Mouse (Mus musculus) CH12.LX (cell line): ENCODE measurements around the gene Gzmb. TPM values are rescaled to one million over a fixed set of nuclear protein-coding genes. Genes with fewer than 3 reads are reported as not detected.

Source experiments
- DNase-seq: peaks from one replicate; pipeline ENCODE4 v3.0.0-alpha.2; 2013; ENCODE audit errors: extremely low read depth
- H3K27ac ChIP-seq: 2 replicates; pipeline ENCODE4 v1.5.1; 2012; ENCODE audit warnings: low read depth, mild to moderate bottlenecking, control low read depth, moderate library complexity; ENCODE audit not compliant: insufficient read depth
- H3K27me3 ChIP-seq: replicated peaks from 2 replicates; pipeline ENCODE3; 2012; ENCODE audit warnings: inconsistent platforms
- H3K36me3 ChIP-seq, 2 experiments: replicated peaks in 1 of 2; 2 replicates each; pipeline versions ENCODE3 to v1.6.1; 2012; ENCODE audit warnings: inconsistent platforms in 1 of 2, low read length in 1 of 2, mild to moderate bottlenecking in 1 of 2, mixed read lengths in 1 of 2, moderate library complexity in 1 of 2; ENCODE audit not compliant: control insufficient read depth in 1 of 2, insufficient read depth in 1 of 2
- H3K4me1 ChIP-seq, 2 experiments: 2 replicates each; pipeline ENCODE4 v1.6.1; 2012; ENCODE audit warnings: inconsistent platforms in 1 of 2, moderate library complexity in 1 of 2; ENCODE audit not compliant: insufficient read depth in 2 of 2, control insufficient read depth in 1 of 2
- H3K4me2 ChIP-seq: 2 replicates; pipeline ENCODE4 v1.6.1; 2012; ENCODE audit warnings: low read depth, mild to moderate bottlenecking, control low read depth; ENCODE audit not compliant: poor library complexity, insufficient read depth, severe bottlenecking
- H3K4me3 ChIP-seq, 3 experiments: fragments of 150-350 bp in 1 of 3; sonication (generic) in 1 of 3; replicated peaks in 1 of 3; 2 replicates each; pipeline versions ENCODE3 to v1.5.1; 2011 to 2012; ENCODE audit warnings: low read depth in 2 of 3, low read length in 2 of 3, mild to moderate bottlenecking in 2 of 3, moderate library complexity in 2 of 3, control low read depth in 1 of 3, improper control_type of control experiment in 1 of 3, inconsistent platforms in 1 of 3, mixed read lengths in 1 of 3; ENCODE audit not compliant: poor library complexity in 1 of 3
- H3K79me2 ChIP-seq: replicated peaks from 2 replicates; pipeline ENCODE4 v1.6.1; 2012; ENCODE audit warnings: mild to moderate bottlenecking, moderate library complexity; ENCODE audit not compliant: control insufficient read depth, poor library complexity, insufficient read depth, severe bottlenecking; ENCODE audit errors: extremely low read depth
- H3K9ac ChIP-seq: 2 replicates; pipeline ENCODE4 v1.6.1; 2012; ENCODE audit warnings: low read depth, mild to moderate bottlenecking, control low read depth, moderate library complexity; ENCODE audit not compliant: insufficient read depth
- H3K9me3 ChIP-seq: replicated peaks from 2 replicates; pipeline ENCODE3; 2012; ENCODE audit warnings: low read length, inconsistent platforms, mixed read lengths
- CTCF ChIP-seq, 2 experiments: IDR thresholded peaks in 1 of 2; conservative IDR thresholded peaks in 1 of 2; 2 replicates each; pipeline ENCODE4 v1.5.1; 2011 to 2012; ENCODE audit warnings: low read depth in 2 of 2, low read length in 2 of 2, improper control_type of control experiment in 1 of 2, inconsistent platforms in 1 of 2, mild to moderate bottlenecking in 1 of 2, moderate library complexity in 1 of 2
- HCFC1 ChIP-seq: IDR thresholded peaks from 2 replicates; pipeline ENCODE4 v1.6.1; 2012; ENCODE audit warnings: low read depth, mild to moderate bottlenecking, inconsistent platforms, low read length, improper control_type of control experiment
- JUND ChIP-seq: conservative IDR thresholded peaks from 2 replicates; pipeline ENCODE4 v1.6.1; 2011; ENCODE audit warnings: low read depth, low read length, improper control_type of control experiment
- MAZ ChIP-seq: IDR thresholded peaks from 2 replicates; pipeline ENCODE4 v1.6.1; 2012; ENCODE audit warnings: low read depth, mild to moderate bottlenecking, inconsistent platforms, low read length, improper control_type of control experiment, moderate library complexity
- MXI1 ChIP-seq: IDR thresholded peaks from 2 replicates; pipeline ENCODE4 v1.6.1; 2011; ENCODE audit warnings: mild to moderate bottlenecking, low read depth, low read length, improper control_type of control experiment
- MYC ChIP-seq: IDR thresholded peaks from 2 replicates; pipeline ENCODE4 v1.6.1; 2011; ENCODE audit warnings: low read depth, mild to moderate bottlenecking, improper control_type of control experiment, low read length
- NELFE ChIP-seq: IDR thresholded peaks from 2 replicates; pipeline ENCODE4 v1.6.1; 2011; ENCODE audit warnings: low read depth, low read length, improper control_type of control experiment
- NRF1 ChIP-seq: IDR thresholded peaks from 2 replicates; pipeline ENCODE4 v1.6.1; 2014; ENCODE audit warnings: low read depth, mild to moderate bottlenecking, inconsistent platforms, low read length, improper control_type of control experiment, moderate library complexity
- POLR2A ChIP-seq: IDR thresholded peaks from 2 replicates; pipeline ENCODE4 v1.6.1; 2011; ENCODE audit warnings: low read depth, mild to moderate bottlenecking, improper control_type of control experiment, low read length
- RAD21 ChIP-seq: IDR thresholded peaks from 2 replicates; pipeline ENCODE4 v1.6.1; 2011; ENCODE audit warnings: low read depth, mild to moderate bottlenecking, low read length, improper control_type of control experiment, moderate library complexity
- RCOR1 ChIP-seq: conservative IDR thresholded peaks from 2 replicates; pipeline ENCODE4 v1.6.1; 2012; ENCODE audit warnings: low read depth, mild to moderate bottlenecking, inconsistent platforms, low read length, improper control_type of control experiment
- SMC3 ChIP-seq: IDR thresholded peaks from 2 replicates; pipeline ENCODE4 v1.6.1; 2011; ENCODE audit warnings: low read depth, low read length, improper control_type of control experiment
- TCF12 ChIP-seq: IDR thresholded peaks from 2 replicates; pipeline ENCODE4 v1.6.1; 2014; ENCODE audit warnings: low read depth, mild to moderate bottlenecking, inconsistent platforms, low read length, improper control_type of control experiment
- UBTF ChIP-seq: IDR thresholded peaks from 2 replicates; pipeline ENCODE4 v1.6.1; 2012; ENCODE audit warnings: low read depth, mild to moderate bottlenecking, inconsistent platforms, low read length, improper control_type of control experiment, moderate library complexity
- USF1 ChIP-seq: IDR thresholded peaks from 2 replicates; pipeline ENCODE4 v1.6.1; 2014; ENCODE audit warnings: low read depth, mild to moderate bottlenecking, inconsistent platforms, low read length, improper control_type of control experiment
- ZKSCAN1 ChIP-seq: IDR thresholded peaks from 2 replicates; pipeline ENCODE4 v1.6.1; 2012; ENCODE audit warnings: low read depth, inconsistent platforms, low read length, improper control_type of control experiment, borderline replicate concordance
- dilution Hi-C: fragments of 300-500 bp; cut with MboI; formaldehyde crosslinking; loops from 2 replicates; pipeline ENCODE4 v1.14.3; 2020; ENCODE audit warnings: low sequenced_read_pairs; ENCODE audit not compliant: extremely low pct_unique_long_range_greater_than_20kb, extremely low pct_ligation_motif_present
- in situ Hi-C: fragments of 300-500 bp; cut with MboI; formaldehyde crosslinking; loops from 3 replicates; pipeline ENCODE4 v1.14.3; 2019; ENCODE audit warnings: low sequenced_read_pairs, low pct_ligation_motif_present, low pct_unique_long_range_greater_than_20kb, mixed read lengths
- polyA plus RNA-seq: library from polyadenylated mRNA; unstranded; fragments of >175 nt; gene quantifications from 2 replicates; pipeline ENCODE4 v1.2.1, GENCODE M21; 2012; ENCODE audit warnings: low read depth; ENCODE audit not compliant: insufficient read length
- total RNA-seq, 2 experiments: library from RNA; depleted of rRNA; stranded (reverse); fragments of 300-350 nt in 1 of 2; fragments of >200 nt in 1 of 2; gene quantifications; 2 replicates each; pipeline ENCODE4 v1.2.3; 2012 to 2014

Gene Gzmb
- total and polyA plus RNA-seq, 3 experiments, result not detected

- dilution Hi-C loops, result no loop called here
- H3K79me2 ChIP-seq, result no peaks in the 10 kb centered on the region
- H3K4me1 ChIP-seq, result no peaks in the 10 kb centered on the region
- H3K9me3 ChIP-seq, result no peaks in the 10 kb centered on the region
- in situ Hi-C loops, result no loop called here
- TF ChIP-seq CTCF (conservative IDR thresholded peaks at IDR 0.05 in 1 of 2, IDR thresholded peaks at IDR 0.05 in 1 of 2; ENCODE audit: low read depth in 2 of 2, low read length in 2 of 2) (no peak), MAZ (no peak), MYC (no peak), HCFC1 (no peak), POLR2A (no peak)
- no peak overlapping the region for H3K4me2 ChIP-seq
- no peak for DNase-seq
- no peaks in the 10 kb centered on the region for H3K36me3 ChIP-seq
- no peak overlapping the region for H3K27ac ChIP-seq
- H3K4me3 ChIP-seq, result no peak overlapping the region
- H3K9ac ChIP-seq, result no peak overlapping the region
- peaks cover under 1% of the 10 kb centered on the region for H3K27me3 ChIP-seq
These were observed 4.0 kb upstream of the Gzmb start for GRCm38 (mm10) chr14:56266109-56266508.

- no peaks in the 10 kb centered on the region for H3K79me2 ChIP-seq
- no peaks in the 10 kb centered on the region for H3K36me3 ChIP-seq
- dilution Hi-C loops, result no loop called here
- H3K9ac ChIP-seq, result no peak overlapping the region
- H3K9me3 ChIP-seq, result no peaks in the 10 kb centered on the region
- DNase-seq, result peak; percentile 2
- H3K4me3 ChIP-seq, result no peak overlapping the region
- in situ Hi-C loops, result no loop called here
- H3K27ac ChIP-seq, result no peak overlapping the region
- TF ChIP-seq RAD21, result peak; percentile 16
- TF ChIP-seq POLR2A, result no peak
- TF ChIP-seq TCF12, result no peak
- TF ChIP-seq HCFC1, result no peak
- TF ChIP-seq UBTF, result no peak
- TF ChIP-seq SMC3, result peak; percentile 52
- TF ChIP-seq NELFE, result no peak
- peak in 1 of 2 experiments; percentile 54; a peak in 2 of 4 replicates for TF ChIP-seq CTCF (conservative IDR thresholded peaks at IDR 0.05 in 1 of 2, IDR thresholded peaks at IDR 0.05 in 1 of 2; ENCODE audit: low read depth in 2 of 2, low read length in 2 of 2)
- no peak for TF ChIP-seq NRF1
- TF ChIP-seq JUND, result no peak
- no peak for TF ChIP-seq USF1
- no peak for TF ChIP-seq MXI1
- no peak for TF ChIP-seq RCOR1
- no peak for TF ChIP-seq ZKSCAN1
- no peaks in the 10 kb centered on the region for H3K4me1 ChIP-seq
- peaks cover 25% of the 10 kb centered on the region for H3K27me3 ChIP-seq
- H3K4me2 ChIP-seq, result no peak overlapping the region
These were observed 21.7 kb downstream of the Gzmb start for GRCm38 (mm10) chr14:56240409-56240808.
